Mouse (Mus musculus) adipocyte (in vitro differentiated cells): Measurements from ENCODE around the gene Acp2.

Source experiments
- DNase-seq: peaks from one replicate; pipeline ENCODE4 v3.0.0-alpha.2; 2016; ENCODE audit warnings: low spot score

The Acp2 gene

DNA sequence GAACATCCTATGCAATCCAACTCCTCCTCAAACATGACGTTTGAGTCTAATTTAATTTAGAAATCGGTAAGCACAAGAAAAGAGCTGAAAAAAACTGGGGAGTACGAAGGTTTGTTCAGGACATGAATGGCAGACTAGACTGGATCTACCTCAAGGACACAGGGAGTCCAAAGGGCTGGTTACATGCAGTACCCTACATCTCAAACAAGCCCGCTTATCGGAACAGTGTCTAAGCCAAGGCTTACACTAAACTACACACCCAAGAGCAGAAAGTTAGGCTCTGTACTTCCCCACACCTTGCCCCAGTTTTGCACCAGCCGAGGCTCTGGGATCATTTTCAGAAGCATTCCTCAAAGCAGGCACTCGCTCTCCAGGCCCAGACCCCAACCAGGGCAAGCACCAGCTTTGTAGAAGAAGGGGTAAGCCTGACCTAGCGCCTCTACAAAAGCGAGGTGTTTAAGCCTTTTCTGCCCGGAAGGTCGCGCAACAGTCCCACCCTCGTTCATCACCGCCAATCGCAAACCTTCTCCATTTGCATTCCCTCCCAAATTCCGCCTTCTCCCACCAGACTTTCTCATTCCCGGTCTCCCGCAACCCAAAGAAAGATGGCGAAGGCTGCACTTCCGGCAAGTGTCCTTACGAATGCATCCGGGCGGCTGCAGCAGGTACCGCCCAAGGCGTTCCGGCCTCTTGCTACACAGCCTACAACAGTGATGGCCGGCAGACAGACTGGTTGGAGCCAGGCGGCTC, at the start of gene Acp2, which contains the start of gene Nr1h3:
Acp2 (plus strand) TSS at position 664 of the 750 bp plus-strand sequence.
Nr1h3 (minus strand) TSS at position 613 of the 750 bp plus-strand sequence.
- peak; percentile 98 for DNase-seq

DNA sequence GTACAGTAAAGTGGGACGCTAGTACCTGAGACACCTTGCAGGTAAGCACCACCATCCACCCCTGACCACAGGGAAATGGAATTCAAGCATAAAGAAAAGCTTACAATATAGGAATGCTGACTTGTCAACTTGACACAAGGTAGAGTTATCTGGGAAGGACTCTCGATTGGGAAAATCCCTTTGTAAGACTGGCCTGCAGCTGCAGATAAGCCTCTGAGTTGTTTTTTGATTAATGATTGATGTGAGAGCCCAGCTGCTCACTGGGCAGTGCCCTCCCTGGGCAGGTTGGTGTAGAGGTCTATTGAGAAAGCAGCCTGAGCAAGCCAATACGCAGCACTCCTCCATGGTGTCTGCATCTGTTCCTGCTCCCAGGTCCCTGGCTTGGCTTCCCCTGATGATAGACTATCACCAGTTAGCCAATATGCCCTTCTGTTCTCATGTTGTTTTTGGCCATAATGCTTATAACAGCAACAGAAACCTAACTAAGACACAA, 49.8 kb upstream of the Acp2 start:
- DNase-seq, result no peak

DNA sequence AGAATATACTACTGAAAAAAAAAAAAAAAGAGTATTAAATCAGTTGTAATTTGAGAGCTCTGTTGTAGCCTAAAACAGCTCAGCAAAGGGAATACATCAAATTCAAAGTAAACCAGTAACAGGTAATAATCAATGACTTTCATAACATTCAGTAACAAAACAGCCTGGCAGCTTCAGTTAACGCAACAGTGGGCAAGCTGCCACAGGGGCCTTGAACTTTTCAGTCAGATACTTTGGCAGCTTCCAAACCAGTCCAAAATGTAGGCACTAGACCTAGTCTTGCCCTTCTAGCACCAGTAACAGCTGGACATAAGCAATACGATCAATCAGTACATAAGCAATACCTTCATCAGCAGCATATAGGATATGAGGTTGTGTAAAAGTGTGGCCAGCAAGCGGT, 48.6 kb upstream of the Acp2 start:
- DNase-seq, result peak; percentile 49

DNA sequence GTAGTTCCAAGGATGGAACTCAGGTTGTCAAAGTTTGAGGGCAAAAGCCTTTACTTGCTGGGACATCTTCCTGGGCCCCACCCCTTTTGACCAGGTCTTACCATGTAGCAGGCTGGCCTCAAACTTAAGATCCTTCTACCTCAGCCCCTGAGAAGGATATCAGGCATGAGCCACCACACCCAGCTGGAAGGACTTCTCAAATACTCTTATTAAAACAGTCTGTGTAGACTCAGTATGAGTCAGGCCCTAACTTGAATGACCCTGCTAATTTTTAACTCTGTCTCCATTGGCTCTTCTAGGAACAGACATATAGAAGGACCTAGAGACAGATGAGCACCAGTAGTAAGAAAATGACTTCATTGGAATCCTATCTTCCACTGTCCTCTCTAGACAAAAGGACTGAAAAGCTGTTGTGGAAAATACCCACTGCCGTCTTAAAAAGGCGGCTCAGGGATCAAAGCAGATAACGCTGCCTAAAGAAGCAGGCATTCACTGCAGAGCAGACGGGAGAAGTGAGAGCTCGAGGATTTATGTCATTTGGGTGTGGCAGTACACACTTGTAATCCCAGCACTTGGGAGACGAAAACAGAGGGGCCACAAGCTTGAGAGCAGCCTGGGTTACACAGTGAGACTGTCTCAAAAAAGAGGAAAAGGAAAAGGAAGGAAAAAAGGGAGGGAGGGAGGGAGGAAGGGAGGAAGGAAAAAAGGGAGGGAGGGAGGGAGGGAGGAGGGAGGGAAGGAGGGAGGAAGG, 45.5 kb upstream of the Acp2 start:
- DNase-seq, result no peak

DNA sequence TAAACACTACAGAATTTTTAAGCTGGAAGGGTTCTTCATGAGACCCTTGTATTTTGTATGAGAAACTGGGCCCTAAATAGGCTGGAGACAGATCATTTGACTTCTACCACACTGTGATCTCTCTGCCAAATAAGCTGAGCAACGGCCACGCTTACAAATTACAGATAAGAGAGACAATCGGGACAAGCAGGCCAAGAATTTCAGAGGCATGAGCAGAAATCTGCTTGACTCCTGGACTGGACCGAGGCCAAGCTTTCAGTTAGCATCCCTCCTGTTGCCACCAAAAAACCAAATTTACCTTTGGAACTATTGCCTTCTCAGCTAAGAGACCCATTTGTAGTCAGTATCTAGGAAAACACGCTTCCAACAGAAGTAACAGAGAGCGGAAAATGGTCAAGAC, 42.1 kb upstream of the Acp2 start:
- DNase-seq, result no peak

DNA sequence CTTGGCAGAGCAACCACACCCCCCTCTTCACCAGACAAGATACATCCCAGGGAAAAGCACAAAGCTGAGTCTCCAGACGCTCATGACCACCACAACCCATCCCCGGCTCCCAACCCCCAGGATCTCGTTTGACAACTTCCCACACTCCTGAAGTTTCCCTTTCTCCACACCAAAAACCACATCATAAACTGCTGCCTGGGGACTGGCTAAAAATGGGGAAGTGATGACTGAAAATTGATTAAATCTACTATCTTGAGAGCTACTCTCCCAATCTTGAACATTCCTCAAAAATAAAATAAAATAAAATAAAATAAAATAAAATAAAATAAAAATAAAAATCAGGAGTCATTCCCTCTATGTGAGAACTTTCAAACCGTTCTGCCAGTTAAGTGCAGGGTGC, 39.7 kb upstream of the Acp2 start:
- DNase-seq, result no peak

DNA sequence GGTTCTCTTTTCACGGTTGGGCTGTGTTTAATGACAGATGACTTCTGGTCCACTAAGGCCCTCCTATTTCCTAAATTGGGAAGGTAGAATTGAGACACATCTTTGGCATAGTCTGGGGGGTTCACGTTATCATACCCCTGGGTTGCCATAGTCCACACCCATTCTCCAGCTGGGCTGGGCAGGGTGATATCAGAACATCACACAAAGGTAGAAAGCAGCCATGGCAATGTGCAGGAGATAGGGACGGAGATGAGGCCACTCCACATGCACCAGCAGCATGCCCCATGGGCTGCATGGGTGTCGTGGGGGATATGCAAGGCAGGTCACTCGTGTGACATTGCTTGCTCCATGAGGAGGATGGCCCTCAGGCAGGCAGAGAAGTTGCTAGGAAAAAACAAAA, 39.2 kb upstream of the Acp2 start:
- DNase-seq, result no peak

DNA sequence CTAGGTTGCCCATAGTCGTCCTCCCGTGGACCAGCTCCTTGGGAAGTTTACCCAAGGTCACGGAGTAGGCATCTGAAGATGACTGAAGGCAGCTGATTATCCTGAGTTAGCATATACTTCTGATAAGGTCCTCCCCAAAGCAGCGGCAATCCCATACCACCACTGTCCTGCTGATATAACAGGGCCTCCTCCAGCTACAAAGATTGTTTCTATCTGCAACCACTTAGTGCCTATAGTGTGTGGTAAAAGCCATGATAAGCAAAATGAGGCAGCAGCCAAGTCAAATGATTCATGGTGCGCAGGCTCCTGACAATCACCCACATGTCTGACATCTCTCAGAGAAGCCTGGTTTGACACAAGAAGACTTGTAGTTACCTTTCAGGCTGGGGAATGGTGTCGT, 37.7 kb upstream of the Acp2 start:
- no peak for DNase-seq

DNA sequence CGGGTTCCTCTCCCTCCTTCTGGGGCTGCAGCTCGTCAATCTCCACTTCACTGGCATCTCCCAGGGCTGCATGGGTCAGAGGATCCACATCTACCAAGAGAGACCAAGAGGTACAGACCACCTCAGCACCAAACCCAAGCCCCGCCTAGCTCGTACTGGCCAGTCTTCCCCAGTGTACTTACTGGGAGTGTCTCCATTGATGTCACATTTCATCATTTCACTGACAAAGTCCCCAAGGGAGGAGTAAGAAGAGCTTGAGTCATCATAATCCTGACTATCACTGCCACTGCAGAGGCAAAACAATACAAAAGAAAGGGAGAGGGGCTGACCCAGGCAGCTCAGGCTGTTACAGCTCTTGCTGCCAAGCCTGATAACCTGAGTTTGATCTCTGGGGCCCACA, 35.1 kb upstream of the Acp2 start:
- no peak for DNase-seq

DNA sequence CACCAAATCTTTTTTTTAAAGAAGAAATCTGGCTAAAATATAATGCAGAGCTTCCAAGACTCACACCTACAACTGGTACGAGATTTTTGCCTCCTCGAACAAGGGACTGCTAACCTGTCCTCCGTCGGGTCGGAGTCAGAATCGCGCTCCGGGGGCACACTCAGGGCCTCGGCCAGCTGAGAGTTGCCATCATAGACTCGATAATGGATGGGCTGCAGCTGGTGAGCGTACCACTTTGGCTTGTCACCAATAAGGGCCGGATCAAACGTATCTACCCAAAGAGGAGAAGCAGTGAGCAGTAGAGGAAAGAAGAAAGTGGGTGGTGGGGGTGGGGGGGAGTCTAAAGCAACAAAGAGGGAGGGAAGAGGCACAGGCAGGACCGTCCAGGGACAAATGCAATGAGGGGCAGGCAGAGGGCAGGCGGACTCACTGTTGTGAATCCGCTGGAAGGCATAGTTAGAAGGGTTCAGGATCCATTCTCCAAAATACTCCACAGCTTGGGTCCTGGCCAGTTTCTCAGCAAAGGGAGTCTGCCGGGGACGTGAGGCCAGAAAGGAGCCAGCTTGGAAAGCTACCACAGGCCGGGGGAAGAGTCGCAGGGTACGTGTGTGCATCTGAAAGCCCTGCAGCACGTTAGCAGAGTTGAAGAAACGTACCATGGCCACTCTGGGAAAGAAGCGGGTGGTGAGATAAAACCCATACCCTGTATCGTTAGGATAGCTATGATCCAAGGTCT, 32.9 kb upstream of the Acp2 start:
- DNase-seq, result no peak

DNA sequence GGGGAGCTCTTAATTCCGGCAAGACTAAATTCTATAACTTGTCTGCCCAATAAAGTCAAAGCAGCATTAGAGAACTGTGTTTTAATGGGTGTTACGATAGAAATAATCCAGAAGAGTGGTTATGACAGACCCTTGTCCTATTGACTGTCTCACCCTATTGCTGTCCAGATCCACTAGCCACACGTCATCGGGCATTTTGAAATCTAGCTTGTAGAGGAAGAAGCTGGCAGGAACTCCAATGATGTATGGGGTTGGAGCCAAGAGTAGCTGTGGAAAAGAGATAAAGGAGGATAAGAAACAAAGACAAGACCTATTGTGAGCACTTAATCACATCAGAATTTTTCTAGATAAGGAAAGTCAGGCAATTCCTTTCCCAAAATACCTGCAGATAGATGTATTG, 27.2 kb upstream of the Acp2 start:
- DNase-seq, result peak; percentile 70

DNA sequence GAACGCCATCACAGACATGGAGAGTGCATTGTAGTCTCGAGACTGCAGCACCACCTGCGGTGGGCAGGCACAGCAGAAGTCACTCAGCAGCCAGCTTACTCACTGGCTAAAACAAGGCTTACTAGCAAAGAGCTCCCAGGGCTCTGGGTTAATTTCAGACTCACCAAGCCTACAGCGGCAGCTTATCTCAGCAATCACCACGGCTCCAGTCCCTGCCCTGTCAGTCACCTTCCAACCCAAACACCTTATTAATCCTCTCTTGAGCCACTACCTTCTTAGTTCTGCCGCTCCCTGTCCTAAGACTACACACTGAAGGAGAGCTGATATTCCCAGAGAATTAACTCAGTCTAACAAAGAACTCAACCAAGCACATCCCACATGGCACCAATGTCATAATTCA, 26.5 kb upstream of the Acp2 start:
- no peak for DNase-seq

DNA sequence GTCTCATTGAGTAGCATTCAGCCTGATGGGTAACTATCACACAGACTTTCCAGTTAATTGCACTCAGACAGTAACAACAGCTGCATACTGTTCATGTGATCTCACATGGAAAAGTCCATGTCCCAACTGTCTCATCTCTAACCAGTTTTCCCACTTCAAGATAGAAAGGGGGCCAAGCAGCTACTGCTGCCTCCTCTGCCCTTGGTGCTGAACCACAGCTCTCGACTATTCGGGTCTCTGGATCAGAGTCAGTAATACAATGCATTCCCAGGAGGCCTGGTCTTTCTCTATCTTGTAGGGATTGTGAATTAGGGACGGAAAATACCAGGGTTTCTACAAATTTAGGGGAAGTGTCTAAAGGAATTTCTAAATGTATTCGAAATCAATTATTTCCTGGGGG, 22.9 kb upstream of the Acp2 start:
- no peak for DNase-seq

DNA sequence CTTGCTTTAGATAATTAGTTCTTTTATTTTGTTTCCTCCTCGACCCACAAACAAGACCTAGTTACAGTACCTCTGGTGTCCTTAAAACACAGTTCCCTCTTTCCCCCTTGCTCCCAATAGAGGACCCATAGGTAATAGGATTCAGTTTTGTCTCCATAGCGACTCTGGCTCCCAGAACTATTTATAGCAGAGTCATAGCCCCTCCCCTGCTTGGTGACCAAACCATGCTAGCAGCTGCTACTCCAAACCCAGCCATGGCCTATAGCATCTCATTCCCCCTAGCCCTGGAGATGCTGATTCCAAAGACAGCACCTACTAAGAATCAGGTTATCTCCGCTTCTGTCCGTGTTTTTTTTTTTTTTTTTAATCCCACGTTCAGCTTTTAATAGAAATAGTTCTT, 22.0 kb upstream of the Acp2 start:
- no peak for DNase-seq

DNA sequence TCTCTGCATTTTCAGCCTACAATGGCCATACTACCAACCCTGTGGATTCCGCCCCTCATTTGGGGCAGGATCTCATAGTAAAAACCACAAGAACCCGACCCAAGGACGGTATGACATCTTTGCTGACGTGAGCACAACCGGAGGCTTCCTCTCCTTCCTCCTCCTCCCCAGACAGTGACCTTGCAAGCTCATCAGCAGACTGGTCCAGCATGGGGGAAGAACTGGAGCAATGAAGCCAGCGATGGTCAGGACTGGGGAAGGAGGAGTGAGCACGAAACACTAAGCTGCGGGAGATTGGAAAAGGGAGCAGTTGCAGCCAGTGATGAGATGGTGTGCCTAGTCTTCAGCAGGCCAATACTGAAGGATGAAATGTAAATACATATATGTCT, 20.7 kb upstream of the Acp2 start:
- no peak for DNase-seq

DNA sequence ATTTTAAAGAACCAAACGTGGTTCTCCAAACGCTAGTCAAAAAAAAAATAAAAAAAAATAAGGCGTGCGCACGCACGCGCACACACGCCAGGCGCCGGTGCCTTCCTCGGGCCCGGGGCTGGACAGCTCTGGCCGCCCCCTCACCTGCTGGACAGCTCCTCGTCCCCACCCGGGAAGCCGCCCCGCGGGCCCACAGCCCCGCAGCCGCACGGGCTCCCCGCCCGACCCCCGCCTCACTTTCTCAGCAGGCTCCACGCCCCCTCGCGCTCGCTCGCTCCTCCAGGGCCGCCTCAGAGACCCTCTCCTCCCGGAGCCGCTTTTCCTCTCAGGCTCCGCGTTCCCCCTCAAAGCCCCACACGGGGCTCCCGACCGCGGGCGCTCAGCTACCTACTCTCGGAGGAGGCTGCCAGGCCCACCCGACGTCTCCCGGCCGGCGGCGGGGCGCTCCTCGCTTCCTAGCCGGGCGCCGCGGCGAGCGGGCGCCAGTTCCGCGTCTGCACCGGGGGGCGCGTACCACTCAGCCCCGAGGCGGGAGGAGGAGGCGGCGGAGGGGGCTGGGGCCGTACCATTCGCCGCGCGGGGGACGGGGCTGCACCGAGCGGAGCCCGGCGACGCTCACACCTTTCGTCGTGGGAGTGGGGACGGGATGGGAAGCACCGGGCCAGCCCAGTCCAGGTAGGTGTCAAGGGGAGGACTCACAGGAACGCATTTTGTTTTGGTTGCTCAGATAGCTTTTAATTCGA, 20.1 kb upstream of the Acp2 start:
- no peak for DNase-seq

DNA sequence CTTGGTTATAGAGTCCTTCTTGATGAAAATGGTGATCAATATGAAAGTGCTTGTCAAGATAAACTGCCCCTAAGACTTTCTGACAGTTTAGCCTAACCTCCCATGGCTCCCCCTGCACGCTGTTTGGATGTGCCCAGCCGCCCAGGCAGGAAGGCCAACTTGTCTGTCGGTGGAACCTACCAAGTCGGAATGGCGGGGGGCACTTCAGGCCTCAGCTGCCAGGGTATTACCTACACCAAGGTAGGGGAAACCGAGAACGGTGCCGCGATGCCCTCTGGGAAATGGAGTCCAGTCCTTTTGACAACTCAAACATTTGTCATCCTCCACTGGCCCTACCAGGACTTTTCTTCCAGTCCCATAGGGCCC, 19.6 kb upstream of the Acp2 start:
- peak; percentile 89 for DNase-seq

DNA sequence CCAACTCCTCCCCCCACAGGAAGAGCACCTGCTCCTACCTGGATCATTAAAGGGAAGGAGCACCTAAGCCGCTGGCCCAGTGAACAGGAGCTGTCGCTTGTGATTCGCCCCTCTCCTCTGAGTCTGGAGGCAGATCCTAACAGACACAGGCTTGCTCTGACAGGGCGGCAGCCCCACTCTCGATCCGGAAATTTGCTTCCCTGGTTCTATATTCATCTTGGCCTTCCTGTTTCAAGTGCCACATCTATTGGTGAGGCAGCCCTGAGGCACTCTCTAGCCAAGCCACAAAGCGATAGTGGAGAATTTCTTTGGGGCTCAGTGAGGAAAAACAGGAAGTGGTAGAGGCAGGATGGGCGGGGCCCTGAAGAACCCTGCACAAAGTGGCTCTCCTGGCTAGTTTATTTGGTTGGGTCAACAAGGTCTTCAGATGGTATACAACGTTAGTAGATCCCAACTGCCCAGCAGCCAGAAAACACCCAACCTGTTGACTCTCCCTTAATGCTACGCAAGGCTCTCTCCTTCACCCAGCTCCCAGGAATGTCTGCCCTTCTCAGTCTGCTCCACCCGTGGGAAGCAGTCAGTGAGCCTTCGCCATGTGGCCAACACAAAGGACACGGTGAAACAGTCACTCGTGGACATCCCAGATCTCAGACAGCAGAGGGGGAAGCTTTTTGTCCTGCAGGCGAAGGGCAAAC, 18.8 kb upstream of the Acp2 start, which contains the start of gene Madd:
Madd (minus strand) TSS at position 127 of the 695 bp plus-strand sequence.
- DNase-seq, result no peak

DNA sequence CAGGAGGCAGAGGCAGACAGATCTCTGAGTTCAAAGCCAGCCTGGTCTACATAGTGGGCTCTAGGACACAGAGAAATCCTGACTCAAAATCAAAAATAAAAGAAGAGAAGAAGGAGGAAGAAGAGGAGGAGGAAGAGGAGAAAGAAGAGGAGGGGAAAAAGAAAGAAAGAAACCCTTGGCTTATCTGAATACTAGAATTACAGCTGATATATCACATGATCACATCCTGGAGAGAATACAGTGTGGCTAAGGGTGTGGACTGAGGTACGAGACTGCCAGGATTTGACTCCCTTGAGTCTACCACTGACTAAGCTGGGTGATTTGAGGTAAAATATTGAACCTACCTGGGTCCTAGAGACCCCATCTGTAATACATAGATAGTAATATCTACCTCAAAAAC, 16.5 kb upstream of the Acp2 start:
- DNase-seq, result no peak

DNA sequence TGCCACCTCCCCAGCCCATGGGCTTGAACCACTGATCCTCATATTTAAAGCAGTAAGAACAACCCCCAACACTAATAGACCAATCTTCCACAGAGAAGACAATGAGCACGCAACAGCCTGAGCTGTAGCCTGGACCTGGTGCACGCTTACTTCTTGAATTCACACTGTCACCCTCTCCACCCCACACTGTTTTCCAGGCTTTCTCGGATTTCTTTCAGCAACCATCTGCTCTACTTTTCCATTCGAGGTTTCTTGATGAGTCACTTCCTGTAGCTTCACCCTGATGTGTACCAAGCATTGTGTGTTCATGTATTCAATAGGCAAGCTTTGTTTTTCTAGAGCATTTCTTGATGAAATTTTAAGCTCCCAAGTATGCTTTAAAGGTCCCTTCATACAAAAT, 15.3 kb upstream of the Acp2 start:
- peak; percentile 63 for DNase-seq

DNA sequence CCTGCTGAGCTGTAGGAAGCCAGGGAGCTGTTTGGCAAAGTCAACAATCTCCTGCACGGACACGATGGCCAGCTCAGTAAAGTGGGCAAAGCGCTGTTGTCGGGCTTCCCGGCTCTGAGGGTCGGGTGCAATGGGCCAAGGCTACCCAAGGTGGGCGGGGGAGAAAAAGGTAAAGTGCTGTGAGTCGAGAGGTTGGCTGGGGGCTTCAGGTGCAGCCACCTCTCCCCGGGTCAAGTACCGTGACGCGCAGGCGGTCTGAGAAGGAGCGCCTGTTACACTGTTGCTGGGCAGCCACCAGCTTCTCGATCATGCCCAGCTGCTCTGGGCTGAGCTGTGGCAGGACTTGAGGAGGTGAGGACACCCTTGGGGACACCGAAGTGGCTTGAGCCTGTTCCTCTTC, 12.2 kb upstream of the Acp2 start:
- DNase-seq, result no peak
